Mouse (Mus musculus) kidney, postnatal 36 days (tissue): Measurements from ENCODE around the gene Rccd1.
A peak's percentile ranks its signal among the peaks of the same experiment; 100 is the strongest.

Source experiments
- DNase-seq, 2 experiments: peaks; one replicate each; pipeline ENCODE4 v3.0.0; 2021 to 2022; ENCODE audit warnings: mixed read lengths in 2 of 2

The Rccd1 gene

DNA sequence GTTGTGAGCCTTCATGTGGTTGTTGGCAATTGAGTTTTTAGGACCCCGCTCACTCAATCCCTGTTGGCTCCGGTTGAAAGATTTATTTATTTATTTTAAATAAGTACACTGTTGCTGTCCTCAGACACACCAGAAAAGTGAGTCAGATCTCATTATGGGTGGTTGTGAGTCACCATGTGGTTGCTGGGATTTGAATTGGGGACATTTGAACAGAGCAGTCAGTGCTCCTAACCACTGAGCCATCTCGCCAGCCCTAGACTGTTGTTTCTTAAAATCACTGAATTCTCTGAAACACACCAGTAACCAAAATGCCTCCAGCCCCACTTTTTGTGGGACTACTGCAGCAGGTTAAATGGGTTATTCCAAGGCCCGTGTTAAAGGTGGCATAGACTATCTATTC, 25.5 kb downstream of the Rccd1 start:
- DNase-seq, result no peak

DNA sequence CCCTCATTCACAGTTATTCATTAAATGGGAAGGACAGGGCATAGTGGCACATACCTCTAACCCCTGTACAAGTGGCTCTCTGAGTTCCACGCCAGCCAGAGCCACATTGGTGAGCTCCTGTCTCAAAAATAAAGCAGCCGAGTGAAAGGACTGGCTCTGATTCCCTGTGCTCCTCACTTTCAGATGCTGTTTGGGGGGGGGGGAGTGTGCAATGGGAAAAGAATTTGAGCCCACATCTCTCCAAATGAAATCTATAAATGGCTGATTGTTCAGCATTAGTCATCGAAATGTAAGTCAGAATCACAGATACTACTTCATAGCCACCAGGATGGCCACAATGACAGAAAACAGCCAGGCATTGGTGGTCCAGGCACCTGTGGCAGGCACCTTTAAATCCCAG, 27.2 kb downstream of the Rccd1 start:
- no peak for DNase-seq

DNA sequence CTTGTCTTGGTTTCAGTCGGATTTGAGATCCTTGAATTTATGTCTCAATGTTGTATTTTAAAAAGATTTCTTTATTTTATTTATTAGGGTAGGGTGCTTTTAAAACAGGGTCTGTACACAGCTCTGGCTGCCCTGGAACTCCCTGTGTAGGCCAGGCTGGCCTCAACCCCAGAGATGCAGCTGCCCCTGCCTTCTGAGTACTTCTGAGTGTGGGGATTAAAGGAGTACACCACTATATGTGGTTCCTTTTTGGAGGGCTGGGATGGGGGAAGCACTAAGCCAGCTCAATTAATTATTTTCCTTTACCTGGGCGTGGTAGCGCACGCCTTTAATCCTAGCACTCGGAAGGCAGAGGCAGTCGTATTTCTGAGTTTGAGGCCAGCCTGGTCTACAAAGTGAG, 27.8 kb downstream of the Rccd1 start:
- no peak for DNase-seq

DNA sequence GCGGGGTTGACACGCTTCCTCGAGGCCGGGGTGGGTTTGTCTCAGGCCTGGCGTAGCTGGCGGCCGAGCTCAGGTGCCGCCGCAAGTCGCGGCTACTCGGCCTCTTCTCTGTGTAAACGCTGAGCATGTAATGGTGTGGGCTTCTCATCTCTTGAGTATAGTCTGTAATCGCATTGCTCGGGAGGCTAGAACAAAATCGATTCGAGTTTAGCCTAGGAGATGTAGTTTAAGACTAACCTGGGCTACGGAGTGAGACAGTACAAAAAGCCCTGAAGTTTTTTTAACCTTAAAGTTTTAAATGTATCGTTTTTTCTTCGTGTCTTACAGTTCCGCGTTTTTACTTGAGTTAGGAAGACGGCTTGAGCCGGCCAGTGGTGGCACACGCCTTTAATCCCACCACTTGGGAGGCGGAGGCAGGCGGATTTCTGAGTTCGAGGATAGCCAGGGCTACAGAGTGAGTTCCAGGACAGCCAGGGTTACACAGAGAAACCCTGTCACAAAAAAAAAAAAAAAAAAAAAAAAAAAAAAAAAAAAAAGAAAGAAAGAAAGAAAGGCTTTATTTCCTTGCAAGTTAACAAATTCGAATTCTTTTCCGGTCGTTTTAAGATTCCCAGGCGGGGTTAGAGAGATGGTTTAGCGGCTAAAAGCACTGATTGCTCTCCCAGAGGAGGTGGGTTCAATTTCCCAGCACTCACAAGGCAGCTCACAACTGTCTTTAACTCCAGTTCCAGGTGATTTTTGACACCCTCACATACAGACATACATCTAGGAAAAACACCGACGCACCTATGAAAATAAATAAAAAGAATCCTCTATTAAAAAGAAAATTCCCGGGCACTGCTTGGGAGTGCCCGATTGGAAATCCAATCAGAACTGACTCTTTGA, 29.2 kb downstream of the Rccd1 start:
- no peak for DNase-seq

DNA sequence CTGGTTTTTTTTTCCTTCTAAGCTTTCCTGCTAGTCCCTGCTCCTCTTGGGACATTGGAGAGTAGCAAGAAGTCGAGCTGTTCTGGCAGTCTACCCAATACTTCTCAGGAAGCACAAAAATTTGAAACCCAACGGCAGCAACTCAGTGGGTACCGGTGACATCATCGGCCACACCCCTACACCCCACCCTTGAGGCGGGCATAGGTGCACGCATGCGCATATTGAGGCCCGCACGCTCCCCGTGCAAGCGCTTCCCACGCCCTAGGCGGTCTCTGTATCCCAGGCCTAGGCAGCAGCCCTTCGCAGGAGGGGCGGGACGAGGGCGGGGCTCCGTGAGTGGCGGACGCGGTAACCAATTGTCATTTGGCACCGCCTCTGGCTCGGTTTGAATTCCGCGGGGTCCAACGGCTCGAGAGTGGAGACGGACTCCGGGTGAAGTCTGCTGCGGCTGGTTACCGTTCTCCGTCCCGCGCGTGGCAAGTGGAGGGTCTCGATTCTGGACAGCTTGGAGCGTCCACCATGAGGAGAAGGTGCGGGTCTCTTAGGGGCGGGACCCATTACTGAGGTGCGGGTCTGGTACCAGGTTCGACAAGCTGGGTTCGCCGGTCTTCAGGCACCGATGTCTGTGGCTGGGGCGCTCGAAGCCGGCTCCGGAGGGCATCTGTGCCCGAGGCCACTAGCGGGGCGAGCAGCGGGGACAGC, 30.0 kb downstream of the Rccd1 start, which contains the start of gene Prc1:
TSS of gene Prc1 (plus strand) at position 389 of the 702 bp plus-strand sequence.
- DNase-seq, result peak; percentile 97 to 98

DNA sequence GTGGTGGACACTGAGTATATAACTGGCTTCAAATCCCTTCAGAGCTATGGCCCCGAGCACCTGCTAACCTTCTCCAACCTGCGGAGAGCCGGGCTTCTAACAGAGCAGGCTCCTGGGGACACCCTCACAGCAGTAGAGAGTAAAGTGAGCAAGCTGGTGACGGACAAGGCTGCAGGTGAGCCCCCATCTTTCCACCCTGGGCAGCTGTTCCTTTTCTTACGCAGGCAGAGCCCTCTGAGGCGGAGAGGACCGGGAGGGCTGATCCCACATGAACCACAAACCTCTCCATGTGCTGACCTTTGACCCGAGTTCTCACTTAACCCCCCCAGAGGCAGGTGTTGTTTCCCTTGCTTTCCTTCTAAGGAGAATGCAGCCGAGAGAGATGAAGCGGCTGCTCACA, 36.5 kb downstream of the Rccd1 start:
- no peak for DNase-seq

DNA sequence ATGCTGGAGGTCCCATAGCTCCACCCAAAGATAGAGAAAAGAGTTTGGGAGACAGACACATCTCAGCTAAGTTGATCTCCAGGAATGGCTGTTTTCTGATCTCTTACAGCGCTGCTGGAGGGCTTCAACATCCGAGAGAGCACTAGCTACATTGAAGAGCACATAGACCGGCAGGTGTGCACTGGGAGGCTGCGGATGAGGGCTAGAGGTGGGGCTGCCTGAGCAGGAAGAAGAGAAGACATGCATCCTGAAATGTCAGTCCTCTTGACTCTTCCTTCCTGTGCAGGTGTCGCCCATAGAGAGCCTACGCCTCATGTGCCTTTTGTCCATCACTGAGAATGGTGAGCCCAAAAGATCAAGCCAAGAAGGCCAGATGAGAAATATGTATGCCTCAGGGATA, 38.5 kb downstream of the Rccd1 start:
- no peak for DNase-seq

DNA sequence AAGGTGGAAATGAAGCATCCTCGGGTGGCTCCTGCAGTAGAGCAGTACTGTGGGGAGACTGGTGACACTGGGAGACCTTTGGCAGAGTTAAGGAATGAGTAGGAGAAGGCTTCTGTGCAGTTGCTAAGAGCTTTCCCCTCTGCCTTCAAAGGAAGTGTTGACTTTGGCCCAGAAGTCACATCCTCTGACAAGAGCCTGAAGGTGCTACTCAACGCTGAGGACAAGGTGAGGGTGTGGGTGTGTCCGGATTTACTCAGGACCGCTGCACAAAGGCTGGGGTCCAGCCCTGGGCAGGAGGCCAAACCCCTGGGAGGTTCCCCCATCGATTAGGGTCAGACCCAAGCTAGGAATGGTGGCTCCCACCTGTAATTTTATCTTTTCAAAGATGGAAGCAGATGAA, 39.9 kb downstream of the Rccd1 start:
- no peak for DNase-seq

DNA sequence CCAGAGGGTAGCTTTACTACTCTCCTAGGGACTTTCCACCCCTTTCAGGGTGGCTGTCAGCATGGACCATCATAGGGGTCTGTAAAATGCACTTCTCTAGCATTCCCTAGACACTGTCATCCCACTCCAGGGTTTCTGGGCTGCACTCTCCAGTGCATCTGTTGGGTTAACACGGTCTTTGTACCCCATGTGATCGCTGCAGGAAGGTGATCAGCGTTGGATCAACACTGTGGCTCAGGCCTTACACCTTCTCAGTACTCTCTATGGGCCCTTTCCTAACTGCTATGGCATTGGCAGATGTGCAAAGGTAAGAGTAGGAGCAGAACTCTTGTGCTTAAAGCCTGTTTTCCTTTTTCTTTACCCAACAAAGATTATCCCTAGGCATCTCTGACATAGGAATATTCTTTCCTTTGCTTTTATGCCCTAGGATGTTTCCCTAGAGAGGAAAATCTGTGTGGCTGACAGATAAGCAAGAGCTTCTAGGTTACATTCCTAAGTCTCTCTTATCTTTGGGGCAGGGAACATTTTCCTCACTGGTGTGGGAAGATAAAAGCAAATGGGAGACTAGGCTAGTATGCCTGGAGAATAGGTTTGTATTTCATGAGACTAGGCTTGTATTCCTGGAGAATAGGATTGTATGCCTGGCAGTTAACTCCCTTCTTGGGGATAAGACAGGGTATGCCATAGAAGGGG, 40.9 kb downstream of the Rccd1 start:
- no peak for DNase-seq

DNA sequence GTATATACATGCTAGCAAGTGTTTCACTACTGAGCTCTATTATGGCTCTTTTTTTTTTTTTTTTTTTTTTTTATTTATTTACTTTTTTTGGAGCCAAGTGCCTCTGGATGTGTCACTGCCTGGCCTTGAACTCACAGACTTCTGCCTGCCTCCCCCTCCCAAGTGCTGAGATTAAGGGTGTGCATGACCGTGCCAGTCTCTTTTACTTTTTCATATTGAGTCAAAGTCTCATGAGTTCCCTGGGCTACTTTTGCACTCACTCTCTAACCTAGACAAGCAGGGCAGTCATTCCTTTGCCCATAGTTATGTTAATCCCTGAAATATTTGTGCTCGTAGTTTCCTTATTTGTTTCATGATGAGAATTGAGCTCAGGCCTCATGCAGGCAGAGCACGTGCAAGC, 42.6 kb downstream of the Rccd1 start:
- DNase-seq, result no peak

DNA sequence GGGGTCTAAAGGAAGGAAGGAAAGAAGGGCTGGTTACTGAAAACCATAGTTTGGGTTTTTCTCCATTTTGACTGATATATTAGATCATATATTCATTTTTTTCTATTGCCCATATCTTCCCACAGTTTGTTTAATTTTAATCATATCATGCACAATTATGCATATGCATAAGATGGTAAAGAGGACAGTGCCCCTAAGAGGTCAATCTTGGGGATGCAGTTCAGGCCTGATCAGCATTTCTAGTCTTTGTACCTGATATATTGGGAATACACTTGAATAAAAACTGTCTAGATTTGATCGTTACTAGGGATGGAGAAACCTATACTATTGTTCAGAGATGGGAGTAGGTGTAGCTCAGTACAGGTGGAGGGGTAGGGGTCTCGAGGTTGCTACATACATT, 43.3 kb downstream of the Rccd1 start:
- DNase-seq, result no peak

DNA sequence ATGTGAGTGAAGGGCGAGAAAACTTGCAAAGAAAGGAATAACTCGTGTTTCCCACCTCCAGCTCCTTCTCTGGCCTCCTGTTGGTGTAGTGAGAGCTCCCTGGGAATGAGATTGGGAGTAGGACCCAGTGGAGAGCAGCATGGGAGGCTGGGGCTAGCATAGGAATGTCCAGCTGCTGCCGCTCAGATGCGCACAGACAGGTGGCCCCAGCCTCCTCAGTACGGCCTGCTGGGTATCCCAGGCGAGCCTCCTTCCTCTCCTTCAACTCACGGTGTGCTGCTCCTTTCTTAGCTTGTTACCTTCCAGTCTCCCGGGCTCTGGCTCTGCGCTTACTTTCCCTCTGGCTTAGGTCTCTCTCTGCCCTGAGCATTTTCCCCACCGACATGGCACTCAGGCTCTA, 44.2 kb downstream of the Rccd1 start:
- no peak for DNase-seq

DNA sequence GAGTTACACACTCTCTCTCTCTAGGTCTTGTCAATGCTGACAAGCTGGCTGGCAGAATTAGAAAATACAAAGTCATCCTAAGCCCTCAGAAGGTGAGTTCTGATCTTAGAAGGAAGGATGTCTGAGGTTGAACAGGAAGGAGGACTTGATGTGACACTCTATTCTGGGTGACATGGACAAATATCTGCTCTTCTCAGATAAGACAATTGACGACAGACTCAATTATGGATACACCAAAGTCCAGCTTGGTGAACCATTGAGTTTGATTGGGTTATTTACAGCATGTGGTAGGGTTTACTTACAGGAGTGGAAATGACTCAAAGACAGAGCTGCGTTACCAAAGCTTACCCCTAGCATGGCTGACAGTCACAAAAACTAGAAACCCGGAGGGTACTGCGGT, 47.9 kb downstream of the Rccd1 start:
- DNase-seq, result no peak

DNA sequence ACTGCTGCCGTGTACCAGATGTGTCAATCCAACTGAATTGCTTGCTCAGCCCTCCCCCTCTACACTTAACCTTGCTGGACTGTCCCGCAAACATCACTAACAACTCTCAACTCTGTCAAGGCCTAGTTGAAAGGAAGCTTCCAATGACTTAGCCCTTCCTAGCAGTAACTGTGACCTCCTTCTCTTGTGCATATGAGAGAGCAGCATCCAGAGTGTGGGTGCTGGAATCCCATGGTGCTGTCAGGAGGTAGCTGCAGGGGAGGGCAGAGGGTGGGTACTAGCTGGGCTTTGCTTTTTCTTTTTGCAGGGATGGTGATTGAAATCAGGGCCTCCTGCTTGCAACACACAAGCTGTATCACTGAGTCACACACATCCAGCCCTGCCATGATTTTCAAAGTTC, 50.8 kb downstream of the Rccd1 start:
- no peak for DNase-seq

DNA sequence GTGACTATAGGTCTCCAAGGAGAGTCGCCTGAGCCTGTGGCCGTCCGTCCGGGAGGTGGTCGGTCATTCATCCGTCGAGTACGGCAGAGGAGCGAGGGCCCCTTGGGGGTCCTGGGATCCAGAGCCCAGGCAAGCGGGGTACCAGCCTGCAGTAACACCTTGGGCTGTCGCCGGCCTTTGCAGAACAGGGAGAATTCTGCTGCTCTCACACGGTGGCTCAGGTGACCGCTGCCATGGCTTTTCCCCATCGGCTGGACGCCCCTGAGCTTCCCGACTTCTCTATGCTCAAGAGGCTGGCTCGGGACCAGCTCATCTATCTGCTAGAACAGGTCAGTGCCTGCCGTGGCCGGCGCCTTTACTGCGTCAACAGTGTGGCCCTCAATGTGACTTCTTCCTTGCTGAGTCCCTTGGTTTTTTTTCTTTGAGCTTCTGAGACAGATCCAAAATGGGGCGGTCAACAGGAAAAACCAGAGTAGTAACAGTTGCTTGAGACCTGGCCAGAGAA, 54.5 kb downstream of the Rccd1 start:
- DNase-seq, result peak; percentile 55 to 68

DNA sequence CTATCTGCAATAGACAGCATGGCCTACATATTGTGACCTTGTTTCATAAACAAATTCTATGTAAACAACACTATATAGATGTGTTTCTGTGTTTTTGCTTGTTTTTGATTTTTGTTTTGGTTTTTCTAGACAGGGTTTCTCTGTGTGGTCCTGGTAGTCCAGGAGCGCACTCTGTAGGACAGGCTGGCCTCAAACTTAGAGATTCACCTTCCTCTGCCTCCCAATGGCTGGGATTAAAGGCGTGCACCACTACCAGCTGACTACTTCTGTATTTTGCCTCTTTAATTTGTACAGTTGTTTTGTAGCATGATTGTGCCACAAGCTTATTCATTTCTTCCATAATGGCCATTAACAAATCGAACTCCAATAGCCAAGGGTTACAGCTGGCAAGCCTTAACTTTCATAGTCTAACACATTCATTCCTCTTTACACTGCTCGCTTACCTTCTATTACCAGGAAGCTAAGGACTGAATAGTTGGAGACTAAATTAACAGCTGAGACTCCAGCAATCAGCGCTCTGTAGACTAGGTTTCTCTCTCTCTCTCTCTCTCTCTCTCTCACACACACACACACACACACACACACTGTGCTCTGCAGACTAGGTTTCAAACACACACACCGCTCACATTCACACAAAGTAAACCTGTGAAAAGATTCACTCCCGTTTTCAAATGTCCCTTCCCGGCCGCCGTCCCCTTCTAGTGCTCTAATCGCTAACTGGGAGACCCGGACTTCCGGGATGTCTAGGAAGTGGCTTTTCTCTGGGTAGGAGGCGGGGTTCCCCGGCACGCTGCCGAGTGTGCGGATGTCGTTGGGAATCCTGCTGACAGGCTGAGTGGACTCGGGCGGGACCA, 55.1 kb downstream of the Rccd1 start, which contains the start of gene Vps33b:
TSS of gene Vps33b (plus strand) at position 753 of the 854 bp plus-strand sequence.
- peak; percentile 99 for DNase-seq

DNA sequence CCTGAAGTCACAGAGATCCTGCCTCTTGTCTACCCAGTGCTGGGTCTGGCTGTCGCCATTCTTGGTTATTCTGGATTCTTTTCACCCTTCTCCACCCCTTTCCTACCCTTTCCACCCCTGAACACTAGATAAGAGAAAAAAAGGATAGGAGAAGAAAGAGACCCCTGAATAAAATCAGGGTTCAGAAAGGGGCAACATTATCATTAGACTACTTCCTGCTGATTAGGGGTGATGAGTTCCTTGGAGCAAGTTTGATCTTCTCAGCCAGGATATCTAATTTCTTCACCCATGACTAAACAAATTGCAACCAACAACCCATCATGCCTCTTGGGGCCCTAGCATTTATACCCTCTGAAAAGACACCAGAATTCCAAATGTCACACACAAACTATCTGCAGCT, 56.5 kb downstream of the Rccd1 start:
- DNase-seq, result no peak

DNA sequence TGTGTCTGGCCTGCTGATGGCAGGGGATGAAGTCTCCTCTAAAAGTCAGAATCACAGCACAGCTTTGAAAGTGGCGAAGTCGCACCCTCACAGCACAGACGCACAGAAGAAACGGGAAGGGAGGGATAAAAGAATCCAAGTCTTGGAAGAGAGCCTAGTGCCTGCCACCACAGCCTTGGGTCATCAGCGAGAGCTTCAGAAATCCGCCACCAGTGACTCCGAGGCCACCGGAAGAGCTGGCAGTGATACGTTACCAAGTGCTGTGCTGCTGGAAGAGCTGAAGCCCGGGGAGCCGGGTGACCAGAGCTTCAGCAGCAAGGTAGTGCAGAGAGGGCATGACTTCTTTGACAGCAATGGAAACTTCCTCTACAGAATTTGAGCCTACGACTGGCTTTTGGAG, 59.6 kb downstream of the Rccd1 start:
- DNase-seq, result no peak

DNA sequence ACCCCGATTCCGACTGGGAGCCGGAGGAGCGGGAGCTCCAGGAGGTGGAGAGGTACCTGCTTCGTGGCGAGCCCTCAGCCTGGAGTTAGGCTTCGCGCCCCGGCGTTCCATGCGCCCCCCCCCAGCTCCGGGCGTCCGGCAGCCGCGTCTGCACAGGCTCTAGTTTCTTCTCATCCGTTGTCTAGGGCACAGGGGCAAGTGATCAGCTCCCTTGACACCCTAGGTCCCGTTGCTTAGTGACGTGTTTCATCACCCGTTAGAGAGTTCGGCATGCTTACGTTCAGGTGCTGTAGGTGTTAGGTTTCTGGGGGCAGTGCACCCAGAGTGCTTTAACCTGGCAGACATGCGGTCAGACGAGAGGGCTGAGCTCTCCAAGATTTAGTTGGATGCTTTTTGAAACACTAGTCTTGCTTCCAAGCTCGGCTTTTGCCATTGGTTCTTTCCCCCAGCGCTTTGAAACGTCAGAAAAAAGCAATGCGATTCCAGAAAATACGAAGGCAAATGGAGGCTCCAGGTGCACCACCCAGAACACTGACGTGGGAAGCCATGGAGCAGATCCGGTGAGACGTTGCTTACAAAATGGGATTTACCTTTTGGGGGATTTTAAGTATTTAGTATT, 62.8 kb downstream of the Rccd1 start:
- peak in 1 of 2 experiments; percentile 6 for DNase-seq

DNA sequence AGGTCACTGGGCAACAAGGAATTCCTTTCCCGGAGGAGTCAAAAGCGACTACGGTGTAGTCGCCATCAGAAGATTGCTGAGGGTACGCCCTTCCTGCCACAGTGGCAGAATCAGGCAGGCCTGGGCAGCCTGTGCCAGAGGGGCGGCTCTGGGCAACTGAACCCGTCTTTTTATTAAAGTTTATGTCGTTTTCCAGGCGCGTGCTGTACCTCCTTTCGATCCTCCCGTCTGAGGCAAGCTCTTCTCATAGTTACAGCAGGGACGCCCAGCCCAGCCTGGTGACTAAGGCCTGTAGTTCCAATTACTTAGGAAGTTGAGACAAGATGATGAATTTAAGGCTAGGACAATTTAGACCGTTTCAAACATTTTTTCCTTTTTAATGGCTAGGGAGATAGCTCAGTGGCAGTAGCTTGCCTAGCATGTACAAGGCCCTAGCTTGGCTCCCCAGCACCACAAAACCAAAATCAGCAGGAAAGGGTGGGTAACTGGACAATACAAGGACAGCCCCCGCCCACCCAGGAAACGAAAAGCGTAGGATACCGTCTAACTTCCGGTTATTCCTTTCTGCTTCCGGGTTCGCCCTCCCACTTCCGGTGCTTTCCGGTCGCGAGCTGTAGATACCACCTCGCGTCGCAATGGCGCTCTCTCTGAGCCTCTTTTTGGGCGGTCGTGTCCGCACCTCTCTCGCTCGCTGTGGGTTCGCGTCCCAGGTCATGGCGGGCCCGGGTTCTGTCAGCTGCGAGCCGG, 63.5 kb downstream of the Rccd1 start, which contains the start of gene Ngrn:
TSS of gene Ngrn (plus strand) at position 591 of the 747 bp plus-strand sequence.
- peak; percentile 94 for DNase-seq

DNA sequence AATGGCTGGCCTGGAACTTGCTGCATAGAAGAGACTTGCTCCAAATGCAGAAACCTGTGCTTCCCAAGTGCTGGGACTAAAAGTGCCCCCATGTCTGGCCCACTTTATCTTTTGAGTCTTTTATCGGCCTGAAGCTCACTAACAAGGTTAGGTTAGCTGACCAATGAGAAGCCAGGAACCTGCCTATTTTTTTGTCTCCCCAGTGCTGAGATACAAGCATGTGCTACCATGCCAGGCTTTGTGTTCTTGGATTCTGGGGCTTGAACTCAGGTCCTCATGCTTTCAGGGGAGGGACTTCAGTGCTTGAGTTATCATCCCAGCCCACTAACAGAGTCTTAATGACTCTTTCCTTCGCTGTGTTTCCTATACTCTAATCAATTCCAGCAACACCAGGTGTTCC, 66.5 kb downstream of the Rccd1 start:
- no peak for DNase-seq
